Mouse (Mus musculus) urinary bladder, postnatal 0 days (tissue): ENCODE measurements around the gene Arg1. TPM values are rescaled to one million over a fixed set of nuclear protein-coding genes. Genes with fewer than 3 reads are reported as not detected.

Experiments used
- microRNA-seq: library from miRNA; unstranded; fragments of <30 nt; microRNA quantifications from one replicate; pipeline ENCODE4, GENCODE M21; 2016
- polyA plus RNA-seq: library from polyadenylated mRNA; unstranded; fragments of >200 nt; fragmentation: Nextera tagmentation; extraction: Ambion mirVana; gene quantifications from 2 replicates; pipeline ENCODE4 v1.2.1, GENCODE M21; 2015

Arg1 gene
- 27.5 and 428 TPM in 2 replicates for polyA plus RNA-seq

DNA sequence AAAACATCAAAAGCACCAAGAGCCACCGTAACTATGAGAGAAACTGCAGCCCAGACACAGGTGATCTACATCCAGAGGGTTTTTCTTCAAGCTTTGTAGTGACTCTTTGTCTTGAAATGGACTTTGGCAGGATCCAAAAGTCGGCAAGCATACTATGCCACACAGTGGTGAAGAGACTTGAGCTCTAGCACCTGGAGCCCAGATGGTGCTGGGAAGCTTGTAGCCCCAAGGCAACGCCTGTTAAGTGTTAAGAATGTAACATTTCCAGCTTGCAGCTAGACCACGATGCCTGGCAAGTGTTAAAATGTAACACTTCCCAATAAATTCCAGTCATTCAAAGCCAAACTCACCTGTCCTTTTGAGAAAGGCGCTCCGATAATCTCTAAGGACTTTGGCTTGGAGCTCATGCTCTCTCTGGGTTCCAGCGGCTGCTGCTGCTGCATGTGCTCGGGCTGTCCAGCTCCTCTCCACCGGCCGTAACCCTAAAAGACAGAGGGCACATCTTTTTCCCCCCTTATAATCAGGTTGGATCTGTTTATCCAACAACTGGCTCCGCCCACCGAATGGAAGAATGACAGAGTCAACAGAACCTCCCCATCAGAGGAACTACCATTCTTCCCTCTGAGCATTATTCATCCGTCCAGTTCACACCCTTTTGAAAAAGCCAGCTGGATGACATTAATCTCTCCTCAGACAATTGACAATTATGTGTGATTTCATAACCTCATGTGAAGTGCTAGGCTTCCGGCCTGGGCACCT lies at the start of gene Arg1:
TSS of gene Arg1 (minus strand) at position 523 of the 759 bp plus-strand sequence.

DNA sequence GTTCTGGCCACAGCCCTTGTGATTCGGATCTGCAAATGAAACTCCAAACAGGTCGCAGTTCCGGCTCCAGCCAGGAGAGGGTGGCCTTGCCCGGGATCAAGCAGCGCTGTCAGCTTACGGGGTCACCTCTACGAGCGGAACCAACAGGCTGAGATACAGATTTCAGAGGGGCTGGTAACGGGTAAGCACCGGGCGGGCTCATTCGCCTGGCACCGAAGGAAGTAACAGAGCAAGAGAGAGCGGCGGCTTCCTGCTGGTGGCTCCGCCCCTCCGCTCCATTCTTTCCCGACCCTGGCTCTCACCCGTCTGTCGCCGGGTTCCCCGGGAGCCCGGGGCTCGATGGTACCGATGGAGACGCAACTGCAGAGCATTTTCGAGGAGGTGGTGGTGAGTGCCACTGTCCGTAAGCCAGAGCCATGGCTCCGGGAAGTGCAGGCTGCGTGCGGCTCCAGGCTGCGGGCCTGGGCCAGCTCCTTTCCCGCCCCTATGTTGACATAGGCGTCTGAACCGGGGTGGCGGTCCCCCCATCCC lies 57.5 kb downstream of the Arg1 start, which contains the start of gene Med23:
TSS of gene Med23 (plus strand) at position 227 of the 531 bp plus-strand sequence.

Small RNA genes lying within 50 kb of the gene (microRNA-seq; reads per million reads assigned to microRNA genes)
- not detected for gene Mir6905

Other genes with a start within 250 kb of the Arg1 start
- 11.4 and 12.6 TPM in 2 replicates for gene Enpp1, start 215.3 kb downstream of the Arg1 start, polyA plus RNA-seq
- gene Enpp3, start 84.7 kb downstream of the Arg1 start, polyA plus RNA-seq, result 4.4 and 5.0 TPM in 2 replicates
- 6.9 and 7.8 TPM in 2 replicates for gene Med23, start 57.5 kb downstream of the Arg1 start, polyA plus RNA-seq